Mouse (Mus musculus) intestine, postnatal 0 days (tissue): ENCODE data around the gene Aida. TPM values are rescaled to one million over a fixed set of nuclear protein-coding genes. Genes with fewer than 3 reads are reported as not detected.

Source experiments
- ATAC-seq: fragments of 200-750 bp; cut with Nextera tagmentation; 2 replicates; pipeline ENCODE4 v1.8.0; 2017; ENCODE audit warnings: mild to moderate bottlenecking, moderate TSS enrichment, moderate library complexity
- H3K27ac ChIP-seq: fragments of 300-500 bp; sonication (generic); 2 replicates; pipeline ENCODE4 v1.5.1; 2014; ENCODE audit warnings: mild to moderate bottlenecking, low read depth, low read length, moderate library complexity
- H3K27me3 ChIP-seq: fragments of 300-500 bp; sonication (generic); replicated peaks from 2 replicates; pipeline ENCODE4 v1.6.1; 2014; ENCODE audit warnings: low read length, mixed read lengths; ENCODE audit not compliant: control insufficient read depth, insufficient read depth
- H3K36me3 ChIP-seq: fragments of 300-500 bp; sonication (generic); 2 replicates; pipeline ENCODE4 v1.6.1; 2014; ENCODE audit warnings: mild to moderate bottlenecking, moderate library complexity; ENCODE audit not compliant: control insufficient read depth, insufficient read depth
- H3K4me1 ChIP-seq: fragments of 300-500 bp; sonication (generic); replicated peaks from 2 replicates; pipeline ENCODE4 v1.6.1; 2014; ENCODE audit warnings: antibody characterized with exemption, low read length, mixed read lengths; ENCODE audit not compliant: control insufficient read depth, insufficient read depth
- H3K4me2 ChIP-seq: fragments of 300-500 bp; sonication (generic); replicated peaks from 2 replicates; pipeline ENCODE4 v1.6.1; 2014; ENCODE audit warnings: low read depth, mild to moderate bottlenecking, moderate library complexity
- H3K4me3 ChIP-seq: fragments of 300-500 bp; sonication (generic); 2 replicates; pipeline ENCODE4 v1.5.1; 2014; ENCODE audit warnings: low read depth, low read length
- H3K9ac ChIP-seq: fragments of 300-500 bp; sonication (generic); 2 replicates; pipeline ENCODE4 v1.6.1; 2014; ENCODE audit warnings: mild to moderate bottlenecking, low read depth, low read length
- H3K9me3 ChIP-seq: fragments of 300-500 bp; sonication (generic); 2 replicates; pipeline ENCODE4 v1.6.1; 2016; ENCODE audit warnings: mixed run types; ENCODE audit not compliant: control insufficient read depth
- CTCF ChIP-seq: sonication (generic); IDR thresholded peaks from 2 replicates; pipeline ENCODE4 v1.5.1; 2016; ENCODE audit warnings: low read depth, mild to moderate bottlenecking, control low read depth, antibody characterized with exemption, moderate library complexity
- WGBS: fragments of 180-500 bp; shearing (Covaris S2); extraction: QIAGEN DNeasy Blood & Tissue Kit; methylation state at CpG from one replicate; pipeline ENCODE4 v1.1.7; 2014; 5-methylcytosine and 5-hydroxymethylcytosine counted together
- polyA plus RNA-seq: library from polyadenylated mRNA; unstranded; fragments of >200 nt; fragmentation: Nextera tagmentation; extraction: Ambion mirVana; gene quantifications from 2 replicates; pipeline ENCODE4 v1.2.1, GENCODE M21; 2015

Gene Aida
- polyA plus RNA-seq, result 25.1 and 26.3 TPM in 2 replicates

- H3K4me3 ChIP-seq, result peak within 1 kb of the TSS; percentile 53
- no peaks in the 10 kb centered on the region for H3K27me3 ChIP-seq
- under 1% methylated on average over 25 of the region's 26 CpGs for WGBS
- peak; percentile 7; the same call in 1 of the 2 replicates for ATAC-seq
- peak within 1 kb of the TSS; percentile 65 for H3K4me2 ChIP-seq
- peak within 1 kb of the TSS; percentile 55 for H3K9ac ChIP-seq
- H3K4me1 ChIP-seq, result no peaks in the 10 kb centered on the region
- H3K27ac ChIP-seq, result peak within 1 kb of the TSS; percentile 54
- H3K36me3 ChIP-seq, result peaks cover 14% of the 10 kb centered on the region; the same call in 1 of the 2 replicates
- TF ChIP-seq CTCF, result no peak
- H3K9me3 ChIP-seq, result no peaks in the 10 kb centered on the region
These were observed at the start of gene Aida for GRCm38 (mm10) chr1:183296465-183296864. Gene Aida (plus strand): TSS chr1:183296590.

- Histone ChIP-seq H3K36me3 (no peaks in the 10 kb centered on the region), H3K9me3 (0 out of 2 replicates have a peak, but pooled peaks cover 4% of the 10 kb centered on the region), H3K27ac (no peak overlapping the region), H3K27me3 (no peaks in the 10 kb centered on the region), H3K4me3 (no peak overlapping the region), H3K9ac (no peak overlapping the region), H3K4me2 (no peak overlapping the region), H3K4me1 (no peaks in the 10 kb centered on the region)
- no peak for TF ChIP-seq CTCF
- no peak for ATAC-seq
- 21% methylated on average over 1 of the region's 1 CpGs for WGBS
These were observed 48.2 kb upstream of the Aida start for GRCm38 (mm10) chr1:183248144-183248543.

GRCm38 (mm10) chr1:183250612-183251011 lies 45.8 kb upstream of the Aida start:
- Histone ChIP-seq H3K9ac (no peak overlapping the region), H3K36me3 (no peaks in the 10 kb centered on the region), H3K4me3 (no peak overlapping the region), H3K4me2 (no peak overlapping the region), H3K27ac (no peak overlapping the region), H3K27me3 (no peaks in the 10 kb centered on the region), H3K4me1 (no peaks in the 10 kb centered on the region), H3K9me3 (no peaks in the 10 kb centered on the region)
- 61% methylated on average over 4 of the region's 4 CpGs for WGBS
- no peak for ATAC-seq
- TF ChIP-seq CTCF, result no peak

GRCm38 (mm10) chr1:183251818-183252217 lies 44.6 kb upstream of the Aida start:
- no peak for TF ChIP-seq CTCF
- WGBS, result 82% methylated on average over 2 of the region's 2 CpGs
- H3K4me1 ChIP-seq, result no peaks in the 10 kb centered on the region
- no peaks in the 10 kb centered on the region for H3K36me3 ChIP-seq
- no peak overlapping the region for H3K27ac ChIP-seq
- no peaks in the 10 kb centered on the region for H3K9me3 ChIP-seq
- no peak overlapping the region for H3K4me3 ChIP-seq
- H3K27me3 ChIP-seq, result no peaks in the 10 kb centered on the region
- ATAC-seq, result no peak
- no peak overlapping the region for H3K9ac ChIP-seq
- no peak overlapping the region for H3K4me2 ChIP-seq

- no peaks in the 10 kb centered on the region for H3K4me1 ChIP-seq
- H3K27me3 ChIP-seq, result no peaks in the 10 kb centered on the region
- H3K9ac ChIP-seq, result no peak overlapping the region
- no peak overlapping the region for H3K4me2 ChIP-seq
- no peak overlapping the region for H3K27ac ChIP-seq
- WGBS, result 50% methylated on average over 10 of the region's 10 CpGs
- no peak for TF ChIP-seq CTCF
- no peaks in the 10 kb centered on the region for H3K36me3 ChIP-seq
- H3K9me3 ChIP-seq, result no peaks in the 10 kb centered on the region
- H3K4me3 ChIP-seq, result no peak overlapping the region
- no peak for ATAC-seq
These were observed 43.8 kb upstream of the Aida start for GRCm38 (mm10) chr1:183252574-183252973.

- Histone ChIP-seq H3K27ac (no peak overlapping the region), H3K27me3 (no peaks in the 10 kb centered on the region), H3K4me3 (no peak overlapping the region), H3K4me2 (no peak overlapping the region), H3K9ac (no peak overlapping the region), H3K4me1 (no peaks in the 10 kb centered on the region), H3K36me3 (no peaks in the 10 kb centered on the region), H3K9me3 (no peaks in the 10 kb centered on the region)
- no peak for ATAC-seq
- no peak for TF ChIP-seq CTCF
- WGBS, result 69% methylated on average over 13 of the region's 13 CpGs
These were observed 32.0 kb upstream of the Aida start for GRCm38 (mm10) chr1:183264145-183265008.
